Mouse (Mus musculus) hematopoietic stem cell, adult 5-6 weeks (primary cell): ENCODE results near the gene Tmod1. TPM values are rescaled to one million over a fixed set of nuclear protein-coding genes. Genes with fewer than 3 reads are reported as not detected.

Experiments used
- ATAC-seq, 2 experiments: fragments of 125-278 bp in 1 of 2; replicated peaks in 1 of 2; 2 replicates each; pipeline ENCODE4 v1.8.0; 2016 to 2017; ENCODE audit warnings: inconsistent platforms in 2 of 2, mild to moderate bottlenecking in 2 of 2, moderate number of reproducible peaks in 2 of 2, low read depth in 1 of 2, moderate TSS enrichment in 1 of 2; ENCODE audit not compliant: low FRiP score in 2 of 2, poor library complexity in 2 of 2, severe bottlenecking in 2 of 2, insufficient read depth in 1 of 2, low TSS enrichment in 1 of 2
- total RNA-seq: library from RNA; stranded (forward); fragments of 172-1452, 232-1000 nt; gene quantifications from 2 replicates; pipeline ENCODE4 v1.2.3, GENCODE M21; 2017

The Tmod1 gene
- total RNA-seq, result 0.10 and 0.19 TPM in 2 replicates

- ATAC-seq, result peak; percentile 35 to 50; a peak in 3 of 4 replicates
Measured at GRCm38 (mm10) chr4:46038892-46039751, at the start of gene Tmod1. Tmod1 (plus strand) TSS chr4:46038935.

- ATAC-seq, result no peak
Measured at GRCm38 (mm10) chr4:45990427-45991135, 48.2 kb upstream of the Tmod1 start.

DNA sequence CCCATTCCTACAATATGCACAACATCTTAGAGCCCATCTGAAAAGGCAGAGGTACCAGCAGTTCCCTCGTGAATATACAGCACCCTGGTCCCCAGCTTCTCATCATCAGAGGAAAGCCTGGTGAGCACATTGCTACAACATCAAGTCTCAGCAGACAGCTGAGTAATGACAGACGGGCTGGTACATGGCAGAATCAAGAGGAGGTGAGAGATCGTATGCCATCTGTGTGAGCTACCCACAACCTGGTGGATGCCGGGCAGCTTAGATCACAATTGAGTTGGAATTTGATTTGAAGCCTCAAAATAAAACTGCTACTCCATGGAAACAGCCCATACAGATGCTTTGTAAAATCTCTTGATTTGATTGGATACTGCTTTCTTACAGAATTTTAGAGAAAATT is 40.2 kb upstream of the Tmod1 start:
- ATAC-seq, result no peak

DNA sequence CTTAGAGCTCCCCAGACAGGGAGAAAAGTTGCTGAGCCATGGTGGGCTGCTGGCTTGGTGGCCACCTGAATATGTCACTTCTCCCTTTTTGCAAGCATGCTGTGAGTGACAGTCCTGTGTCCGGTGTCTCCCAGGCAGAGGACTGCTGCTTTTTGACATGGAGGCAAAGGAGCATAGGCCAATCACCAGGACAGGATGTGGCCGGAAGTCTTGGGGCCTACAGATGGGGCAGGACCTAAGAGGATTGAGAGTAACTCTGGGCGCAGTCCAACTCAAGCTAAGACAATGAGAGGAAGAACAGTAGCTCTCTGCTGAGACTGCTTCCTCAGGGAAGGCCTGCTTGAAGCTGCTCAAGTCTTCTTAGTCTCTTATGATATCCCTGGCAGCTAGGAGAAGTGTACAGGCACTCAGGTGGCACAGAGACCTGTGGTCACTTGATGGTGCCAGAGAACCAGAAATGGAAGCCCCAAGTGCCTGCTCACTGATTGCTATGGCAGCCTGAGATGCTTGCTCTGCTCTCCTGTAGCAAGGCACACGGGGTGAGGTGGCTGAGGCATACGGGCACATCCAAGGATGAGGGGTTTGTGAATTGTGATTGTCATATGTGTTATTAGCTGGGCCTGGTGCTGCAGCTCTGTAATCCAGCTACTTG is 30.5 kb upstream of the Tmod1 start:
- peak; percentile 57 to 72; a peak in 3 of 4 replicates for ATAC-seq

- no peak for ATAC-seq
Measured at GRCm38 (mm10) chr4:46011698-46012097, 27.0 kb upstream of the Tmod1 start.

DNA sequence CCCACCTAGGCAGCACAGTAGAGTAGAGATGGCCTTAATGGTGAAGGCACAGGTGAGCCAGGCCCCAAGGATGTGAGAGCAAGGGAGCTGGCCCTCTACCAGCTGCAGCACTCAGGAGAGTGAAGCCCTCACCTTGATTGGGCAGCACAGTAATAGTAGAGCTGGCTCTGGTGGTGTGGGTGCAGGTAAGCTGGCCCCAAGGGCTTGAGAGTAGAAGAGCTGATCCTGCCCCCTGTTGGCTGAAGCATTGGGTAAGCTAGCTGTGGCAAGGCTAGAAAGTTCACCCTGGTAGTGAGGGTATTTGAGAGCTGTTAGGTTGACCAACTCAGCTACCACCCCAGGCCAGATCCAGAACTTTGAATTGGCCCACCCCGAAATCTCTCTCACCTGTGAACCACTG is 23.1 kb upstream of the Tmod1 start:
- no peak for ATAC-seq

- peak in 1 of 2 experiments; percentile 7; a peak in 1 of 4 replicates for ATAC-seq
Measured at GRCm38 (mm10) chr4:46023021-46023481, 15.7 kb upstream of the Tmod1 start.

GRCm38 (mm10) chr4:46025893-46026292 is 12.8 kb upstream of the Tmod1 start:
- ATAC-seq, result no peak

GRCm38 (mm10) chr4:46028224-46028623 is 10.5 kb upstream of the Tmod1 start:
- ATAC-seq, result no peak

DNA sequence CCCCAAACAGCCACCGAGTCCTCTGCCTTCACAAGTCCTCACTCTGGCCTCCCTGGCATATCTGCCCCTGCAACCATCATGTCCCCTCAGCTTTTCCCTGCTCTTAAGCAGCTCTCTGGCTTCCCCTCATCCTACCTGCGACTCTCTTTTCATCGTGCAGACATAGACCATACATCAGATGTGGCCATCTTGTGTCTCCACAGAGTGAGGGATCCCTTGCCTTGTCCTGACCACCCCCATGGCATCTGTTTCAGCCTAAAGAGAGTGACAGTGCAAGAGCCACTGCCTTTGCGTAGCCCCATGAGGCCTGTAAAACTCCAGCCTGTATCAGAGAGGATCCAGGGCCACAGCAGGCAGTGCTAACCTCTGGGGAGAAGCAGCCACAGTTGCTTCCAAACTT is 10.0 kb upstream of the Tmod1 start:
- no peak for ATAC-seq

DNA sequence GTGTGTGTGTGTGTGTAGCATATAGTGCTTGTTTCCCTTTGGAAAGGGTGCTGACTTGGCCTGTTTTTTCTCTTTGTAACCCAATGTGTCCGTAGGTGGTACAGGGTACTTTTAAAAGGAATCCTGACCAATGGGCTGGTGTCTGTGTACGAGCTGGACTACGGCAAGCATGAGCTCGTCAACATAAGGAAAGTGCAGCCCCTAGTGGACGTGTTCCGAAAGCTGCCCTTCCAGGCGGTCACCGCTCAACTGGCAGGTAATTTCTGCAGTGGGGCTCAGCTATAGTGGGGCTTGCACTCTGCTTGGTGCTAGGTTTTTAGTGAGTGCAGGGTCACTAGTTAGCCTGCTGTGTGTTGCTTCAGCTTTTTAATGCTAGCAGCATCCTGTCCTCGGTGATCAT is 9.2 kb upstream of the Tmod1 start:
- no peak for ATAC-seq

DNA sequence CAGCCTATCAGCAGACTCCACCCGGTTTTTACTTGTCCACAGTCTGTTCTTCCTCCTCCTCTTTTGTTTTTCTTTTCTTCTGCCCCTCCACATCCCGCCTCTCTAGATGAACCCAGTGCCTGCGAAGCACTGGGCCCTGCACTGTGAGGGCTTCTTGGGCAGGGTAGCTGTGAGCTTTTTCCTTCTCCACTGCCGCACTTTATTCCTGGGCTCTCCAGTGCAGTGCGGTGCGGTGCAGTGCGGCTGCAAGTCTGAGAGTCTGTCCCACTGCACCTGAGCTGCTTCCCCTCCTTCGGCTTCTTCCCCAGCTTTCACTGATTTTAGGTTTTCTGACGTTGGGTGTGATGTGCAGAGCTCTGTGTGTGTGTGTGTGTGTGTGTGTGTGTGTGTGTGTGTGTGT is 6.3 kb upstream of the Tmod1 start:
- ATAC-seq, result no peak

- ATAC-seq, result no peak
Measured at GRCm38 (mm10) chr4:46033197-46033596, 5.5 kb upstream of the Tmod1 start.

DNA sequence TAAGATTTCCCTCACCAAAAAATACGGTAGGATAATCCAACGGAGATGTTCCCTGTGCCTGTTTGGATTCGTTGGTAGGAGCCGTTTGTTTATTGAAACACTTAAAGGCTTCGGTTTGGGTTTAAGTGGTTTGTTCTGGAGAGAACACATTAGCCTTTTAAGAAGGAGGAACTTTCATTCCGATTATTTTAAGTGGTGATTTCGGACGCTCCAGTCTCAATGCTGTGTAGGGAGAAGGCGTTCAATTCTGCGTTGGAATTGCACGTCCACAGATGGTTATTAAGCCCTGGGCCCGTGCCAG is 194 bp upstream of the Tmod1 start:
- ATAC-seq, result no peak

GRCm38 (mm10) chr4:46039899-46040298 is 1.2 kb downstream of the Tmod1 start:
- no peak for ATAC-seq

DNA sequence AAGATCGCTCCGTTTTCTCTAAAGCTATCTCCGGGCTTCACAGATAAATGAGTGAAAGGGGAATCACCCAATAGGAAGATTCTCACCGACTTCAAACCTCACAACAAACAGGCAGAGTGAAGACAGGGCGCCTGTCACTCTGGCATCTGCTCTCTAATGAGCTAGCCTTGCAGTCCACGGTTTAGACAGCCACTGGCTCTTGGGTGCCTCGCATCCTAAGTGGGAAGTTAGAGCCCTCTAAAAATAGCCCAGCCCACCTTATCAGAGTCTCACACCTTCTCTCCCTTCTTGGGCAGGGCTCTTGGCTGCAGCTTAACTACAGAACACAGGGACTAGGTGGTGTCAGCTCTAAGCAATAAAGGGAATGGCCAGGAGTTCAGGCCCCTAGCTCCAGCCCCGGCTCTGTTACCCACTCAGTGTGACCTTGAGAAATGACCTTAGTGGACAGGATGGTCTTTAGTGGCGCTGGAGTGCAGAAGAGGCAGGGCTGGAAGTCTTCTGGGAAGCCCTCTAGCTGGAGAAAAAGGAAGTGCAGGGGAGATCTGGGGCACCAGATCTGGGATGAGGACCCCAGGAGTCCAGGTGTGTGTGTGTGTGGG is 2.0 kb downstream of the Tmod1 start:
- peak; percentile 54 to 59; a peak in 3 of 4 replicates for ATAC-seq

- no peak for ATAC-seq
Measured at GRCm38 (mm10) chr4:46041761-46042504, 3.2 kb downstream of the Tmod1 start.
